Mouse (Mus musculus): Measurements from ENCODE around the gene Ddr2.

Gene Ddr2

DNA sequence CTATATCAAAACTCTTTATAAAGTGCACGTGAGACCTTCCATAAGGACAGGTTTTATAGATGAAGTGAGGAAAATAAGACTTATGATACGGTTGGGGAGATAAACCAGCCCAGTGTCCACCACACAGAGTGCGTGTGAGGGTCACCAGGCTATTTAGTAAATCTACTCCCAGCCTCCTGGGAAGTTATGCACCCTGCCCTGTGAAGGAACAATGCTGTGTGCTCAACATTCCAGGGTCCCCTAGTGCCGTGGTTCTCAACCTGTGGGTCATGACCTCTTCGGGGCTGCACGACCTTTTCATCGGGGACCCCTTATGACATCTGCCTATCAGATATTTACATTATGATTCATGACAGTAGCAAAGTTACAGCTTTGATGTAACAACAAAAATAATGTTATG, 162.3 kb downstream of the Ddr2 start:
- DNase-seq (ENCODE audit: low spot score in 2 of 2), result no peak

DNA sequence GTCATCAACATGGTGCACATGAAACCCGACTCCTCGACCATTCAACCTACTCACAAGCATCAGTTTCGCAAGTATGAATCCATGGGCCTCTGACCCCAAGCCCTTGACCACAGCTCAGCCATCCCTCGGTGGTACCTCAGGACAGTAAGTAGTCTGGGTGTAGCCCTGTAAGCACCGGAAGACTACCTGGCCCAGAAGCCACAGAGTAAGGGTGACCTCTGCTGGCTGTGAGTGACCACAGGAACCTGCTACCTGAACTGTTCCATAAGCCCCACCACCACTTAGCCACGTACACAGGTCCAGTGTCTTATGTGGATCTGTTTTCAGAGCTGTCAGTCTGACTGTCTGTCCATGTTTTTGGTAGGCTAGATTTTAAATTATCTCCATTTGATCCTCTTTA, 162.9 kb downstream of the Ddr2 start:
- no peak for DNase-seq (ENCODE audit: low spot score in 2 of 2)

DNA sequence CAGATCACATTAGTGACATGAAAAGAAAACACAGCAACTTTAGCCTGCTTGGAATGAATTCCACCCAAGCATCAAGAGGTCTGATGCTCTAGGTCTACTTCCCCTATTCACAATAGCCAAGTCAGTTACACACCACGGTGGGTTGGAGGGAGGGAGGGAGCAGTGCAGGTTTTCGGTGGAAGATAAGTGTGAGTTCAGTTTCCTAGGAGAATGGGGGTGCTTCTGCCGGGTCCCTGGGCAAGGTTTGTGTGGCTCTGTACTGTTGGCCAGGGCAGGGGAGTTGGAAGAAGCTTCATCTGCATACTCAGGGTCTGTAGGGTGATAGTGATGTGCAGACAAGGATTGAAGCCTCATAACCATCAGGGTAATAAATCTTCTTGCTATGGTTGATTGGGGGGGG, 164.6 kb downstream of the Ddr2 start:
- no peak for DNase-seq (ENCODE audit: low spot score in 2 of 2)

DNA sequence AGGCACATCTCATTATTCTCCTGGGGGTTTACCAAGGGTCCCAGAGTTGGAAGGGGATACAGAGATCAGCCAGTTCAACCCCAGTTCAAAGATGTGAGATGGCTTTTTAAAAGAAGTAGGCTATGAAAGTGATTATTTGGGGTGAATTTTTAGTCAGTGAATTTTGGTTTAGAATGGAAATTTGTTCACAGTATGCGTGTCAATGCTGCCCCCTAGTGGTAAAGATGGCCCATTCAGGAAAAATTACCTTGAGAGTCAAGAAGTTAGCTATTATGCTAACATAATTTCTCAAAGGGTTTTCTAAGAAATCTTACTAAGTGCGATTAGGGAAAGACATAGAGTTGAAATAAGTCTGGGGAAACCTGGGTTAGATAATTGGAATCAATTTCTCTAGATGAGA, 171.2 kb downstream of the Ddr2 start:
- peak in 1 of 2 experiments; percentile 46 for DNase-seq (ENCODE audit: low spot score in 2 of 2)

DNA sequence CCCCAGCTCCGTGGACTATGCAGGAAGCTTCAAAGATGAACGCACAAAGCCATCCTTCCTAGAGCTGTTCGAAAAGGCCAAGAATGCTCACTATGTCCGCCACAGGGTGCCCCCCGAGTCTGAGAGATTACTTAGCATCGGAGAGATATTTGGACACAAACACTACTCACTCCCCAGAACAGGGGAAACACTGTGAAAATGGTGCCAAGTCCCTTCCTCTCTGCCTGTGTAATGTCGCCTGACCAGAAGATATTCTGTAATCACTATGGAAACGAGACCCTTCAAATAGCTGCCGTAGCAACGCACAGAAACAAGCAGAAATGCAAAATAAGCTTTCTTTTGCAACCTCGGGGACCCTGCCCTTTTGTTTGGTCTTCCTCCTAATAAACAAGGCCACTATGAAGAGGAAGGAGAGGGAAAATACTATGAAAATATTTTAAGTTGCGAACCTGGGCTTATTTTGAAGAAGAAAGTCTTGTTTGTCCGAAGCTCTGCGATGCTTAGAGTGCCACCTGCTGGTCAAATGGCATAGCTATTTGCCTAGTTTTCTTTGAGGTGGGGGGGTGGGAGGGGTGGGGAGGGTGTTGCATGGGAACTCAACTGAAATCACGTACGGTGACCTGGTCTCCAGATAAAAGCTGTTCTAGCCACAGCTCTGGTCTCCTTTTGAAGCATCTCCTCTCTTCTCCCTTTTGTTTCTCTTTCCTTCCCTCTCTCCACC, 176.4 kb downstream of the Ddr2 start:
- peak in 1 of 2 experiments; percentile 30 for DNase-seq (ENCODE audit: low spot score in 2 of 2)

DNA sequence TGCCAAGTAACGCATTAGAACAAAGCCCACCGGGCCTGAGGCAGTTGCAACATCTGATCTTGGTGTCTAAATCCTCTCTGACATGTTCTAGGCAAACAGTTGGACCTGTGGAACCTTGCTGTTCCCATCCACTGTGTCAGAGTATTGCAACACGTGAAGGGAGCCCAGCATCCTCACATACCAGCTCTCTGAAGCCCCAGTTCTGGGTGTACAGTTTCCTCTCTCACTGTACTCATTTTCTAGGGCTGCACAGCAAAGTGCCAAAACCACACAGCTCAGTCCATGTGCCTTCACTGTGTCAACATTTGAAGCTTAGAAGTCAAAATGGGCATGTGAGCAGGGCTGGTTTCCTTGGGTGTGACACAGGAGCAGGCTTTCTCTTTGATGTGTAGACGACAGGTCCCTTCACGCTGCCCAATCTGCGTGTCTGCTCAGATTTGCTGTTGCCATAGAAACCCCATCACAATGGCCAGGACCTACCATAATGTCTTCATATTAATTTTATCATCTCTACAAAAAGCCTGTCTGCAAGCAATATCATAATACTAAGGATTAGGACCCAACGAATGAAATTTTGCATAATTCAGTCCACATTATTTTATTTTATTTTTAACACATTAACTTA, 178.3 kb downstream of the Ddr2 start:
- no peak for DNase-seq (ENCODE audit: low spot score in 2 of 2)

DNA sequence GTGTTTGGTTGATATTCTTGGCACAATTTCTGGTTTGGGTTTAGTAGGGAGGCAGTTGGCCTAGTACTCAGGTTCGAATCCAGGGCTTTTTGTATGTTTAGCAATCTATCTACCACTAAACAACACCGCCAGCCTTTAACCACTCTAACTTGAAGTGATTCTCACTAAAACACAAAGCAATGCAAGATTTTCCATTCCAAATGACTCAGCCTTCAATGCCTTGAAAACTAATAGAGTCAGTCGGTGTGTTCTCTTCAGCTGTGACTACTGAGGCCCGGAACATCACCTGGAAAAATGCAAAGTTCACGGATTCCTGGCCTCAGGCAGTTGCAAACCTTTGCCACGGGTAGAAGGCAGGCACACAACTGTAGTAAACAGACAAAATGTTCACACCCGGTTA, 178.9 kb downstream of the Ddr2 start:
- DNase-seq (ENCODE audit: low spot score in 2 of 2), result no peak

DNA sequence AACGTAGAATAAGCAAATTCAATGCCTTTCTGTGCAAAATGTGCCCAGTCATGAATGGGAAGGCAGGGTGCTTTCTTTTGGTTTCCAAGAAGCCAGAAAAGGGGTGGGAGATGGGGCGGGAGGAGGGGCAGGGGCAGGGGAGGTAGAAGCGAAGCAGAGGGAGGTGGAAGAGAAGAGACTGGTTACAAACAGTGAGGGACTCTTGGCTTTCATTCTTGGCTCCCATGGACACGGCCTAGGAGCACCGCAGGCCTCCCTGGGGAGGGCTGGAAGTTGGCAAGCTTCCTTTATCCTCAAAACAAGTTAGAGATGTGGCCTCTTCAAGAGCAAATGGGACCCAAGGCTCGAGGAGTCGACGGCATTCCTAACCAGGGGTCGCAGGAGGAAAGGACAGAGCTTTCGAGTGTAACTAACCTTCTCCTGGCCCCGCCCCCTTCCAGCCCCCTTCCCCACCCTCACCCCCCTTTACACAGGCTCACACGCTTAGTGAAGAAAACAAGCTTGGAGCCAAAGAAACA, 182.0 kb downstream of the Ddr2 start, which contains the start of gene Ccdc190:
Gene Ccdc190, plus strand, starts transcription at position 195 of the 518 bp plus-strand sequence.
- peak in 1 of 2 experiments; percentile 38 for DNase-seq (ENCODE audit: low spot score in 2 of 2)

DNA sequence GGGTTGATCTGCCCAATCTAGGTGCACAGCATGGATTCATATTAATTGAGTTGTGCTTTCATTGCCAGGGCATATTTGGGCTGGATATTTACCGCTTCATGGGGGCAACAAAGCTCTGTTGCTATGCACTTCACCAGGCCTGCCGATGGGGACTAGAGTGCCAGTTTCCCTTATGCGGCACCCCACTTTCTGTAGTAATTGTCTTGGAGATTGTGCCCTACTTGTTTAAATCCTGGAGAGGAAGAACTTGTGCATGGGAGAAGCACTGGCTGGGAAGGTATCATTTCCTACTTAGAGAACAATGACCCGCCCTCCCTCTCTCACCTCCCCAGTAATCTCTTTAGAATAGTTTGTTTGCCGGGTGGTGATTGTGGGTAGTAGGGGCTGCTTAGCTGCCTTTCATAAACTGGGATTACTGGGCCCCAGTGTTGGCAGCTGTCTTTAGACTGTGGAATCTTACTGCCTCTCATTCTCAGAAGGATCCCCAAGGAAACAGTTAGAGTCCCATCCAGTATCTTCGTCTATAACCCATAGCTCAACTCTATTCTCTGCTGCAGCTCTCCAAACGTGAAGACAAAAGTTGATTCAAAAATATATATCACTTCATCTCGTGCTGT, 182.7 kb downstream of the Ddr2 start:
- no peak for DNase-seq (ENCODE audit: low spot score in 2 of 2)

DNA sequence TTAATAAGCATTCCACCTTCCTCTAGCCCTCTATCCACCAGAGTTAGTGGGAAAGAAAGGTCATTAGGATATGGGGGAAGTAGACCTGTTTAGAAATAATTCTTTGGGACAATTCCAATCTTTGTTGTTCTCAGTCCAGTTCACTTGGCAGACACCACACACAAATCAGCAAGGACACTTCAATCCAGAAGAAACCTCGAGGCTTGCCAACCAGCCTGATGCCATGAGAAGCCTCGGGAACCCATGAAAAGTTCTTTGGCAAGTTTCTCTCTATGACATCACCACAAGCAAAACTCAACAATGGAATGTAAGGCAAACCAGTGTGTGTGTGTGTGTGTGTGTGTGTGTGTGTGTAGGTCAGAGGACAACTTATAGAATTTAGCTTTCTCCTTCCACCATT, 186.0 kb downstream of the Ddr2 start:
- DNase-seq (ENCODE audit: low spot score in 2 of 2), result no peak

Measured in frontal cortex, postnatal 14 days (tissue).